Mouse (Mus musculus): ENCODE results near the gene Tspan2.

Tspan2 gene

DNA sequence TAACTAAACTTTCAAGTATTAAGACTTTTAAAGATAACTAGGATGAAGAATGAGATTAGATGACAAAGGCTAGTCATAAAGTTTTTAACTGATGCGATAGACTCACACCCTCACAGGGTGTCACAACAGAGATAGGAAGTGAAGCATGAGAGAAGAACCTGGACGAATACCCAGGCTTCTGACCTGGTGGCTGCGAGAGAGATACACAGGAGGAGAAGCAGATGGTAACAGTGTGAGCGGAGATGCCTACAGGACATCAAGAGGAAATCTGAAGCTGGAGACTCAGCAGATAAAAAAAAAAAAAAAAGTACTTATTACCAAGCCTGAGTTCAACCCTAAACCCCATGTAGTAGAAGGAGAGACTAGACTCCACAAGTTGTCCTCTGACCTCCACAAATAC lies 38.7 kb downstream of the Tspan2 start:
- no peak for DNase-seq (ENCODE audit: low spot score)

DNA sequence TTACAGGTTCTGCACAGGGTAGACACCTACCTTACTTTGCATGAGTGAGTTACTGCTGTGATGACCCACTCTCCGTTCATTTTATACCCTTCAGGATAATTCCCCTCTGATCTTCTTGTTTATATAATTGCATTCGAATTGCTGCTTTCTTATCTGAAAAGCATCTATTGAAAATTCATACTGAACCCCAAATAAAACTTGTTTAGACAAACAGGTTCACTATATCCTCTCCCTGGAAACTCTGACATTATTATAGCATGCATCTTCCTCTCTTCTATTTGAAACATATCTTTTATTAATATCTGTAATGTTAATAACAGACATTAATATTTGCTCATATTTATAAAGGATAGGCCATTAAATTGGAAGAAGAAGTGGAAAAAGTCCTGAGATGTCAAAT lies 48.3 kb downstream of the Tspan2 start, which contains the start of gene Tshb:
TSS of gene Tshb (minus strand) at position 101 of the 400 bp plus-strand sequence.
- no peak for DNase-seq (ENCODE audit: low spot score)

DNA sequence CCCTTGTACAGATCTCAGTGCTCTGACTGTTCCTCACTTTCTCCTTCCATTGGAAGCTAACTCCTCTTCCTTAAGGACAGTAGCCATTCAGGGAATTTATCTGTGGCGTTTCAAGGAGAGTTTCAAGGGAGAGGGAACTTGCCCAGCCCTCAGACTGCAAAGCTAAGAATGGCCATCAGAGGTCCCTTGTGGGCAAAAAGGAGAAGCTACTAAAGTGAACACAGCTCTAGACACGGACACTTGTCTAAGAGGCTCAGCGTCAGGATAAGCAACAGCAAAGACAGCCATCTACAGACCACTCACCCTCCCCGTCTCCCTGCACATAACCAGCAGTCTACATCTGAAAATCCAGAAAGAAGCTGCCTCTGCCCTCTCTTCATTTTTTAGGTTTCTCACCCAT lies 53.0 kb downstream of the Tspan2 start:
- DNase-seq (ENCODE audit: low spot score) = no peak

DNA sequence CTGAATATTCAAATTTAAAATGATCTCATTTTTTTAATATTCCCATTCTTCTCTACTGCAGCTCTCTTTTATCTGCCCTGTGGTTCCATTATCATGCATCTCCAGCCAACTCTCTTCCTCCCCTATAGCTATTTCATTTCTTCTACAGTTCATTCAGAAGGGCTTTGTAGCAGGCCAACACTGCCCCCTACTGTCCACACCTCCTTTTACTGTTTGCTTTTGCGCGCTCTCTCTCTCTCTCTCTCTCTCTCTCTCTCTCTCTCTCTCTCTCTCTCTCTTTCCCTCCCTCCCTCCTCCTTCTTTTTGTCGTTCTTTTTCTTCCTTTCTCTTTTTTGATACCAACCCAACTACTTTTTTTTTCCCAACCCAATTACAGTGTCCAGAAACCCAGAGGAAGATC lies 69.6 kb downstream of the Tspan2 start:
- DNase-seq (ENCODE audit: low spot score) = peak; percentile 80

DNA sequence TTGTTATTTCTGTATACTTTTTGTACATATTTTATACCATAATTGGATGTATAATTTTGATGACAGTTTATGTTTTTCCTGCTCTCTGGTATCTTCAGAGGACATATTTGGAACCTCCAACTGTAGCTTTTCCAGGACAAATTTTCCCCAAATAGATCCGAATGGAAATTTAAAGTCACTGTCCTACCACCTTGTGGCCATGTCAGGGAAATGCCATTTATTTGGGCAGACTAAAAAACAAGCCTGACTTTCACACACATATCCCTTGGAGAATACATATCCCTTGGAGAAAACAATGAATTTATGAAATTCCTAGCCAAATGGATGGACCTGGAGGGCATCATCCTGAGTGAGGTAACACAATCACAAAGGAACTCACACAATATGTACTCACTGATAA lies 108.1 kb downstream of the Tspan2 start:
- DNase-seq (ENCODE audit: low spot score) = peak; percentile 8

DNA sequence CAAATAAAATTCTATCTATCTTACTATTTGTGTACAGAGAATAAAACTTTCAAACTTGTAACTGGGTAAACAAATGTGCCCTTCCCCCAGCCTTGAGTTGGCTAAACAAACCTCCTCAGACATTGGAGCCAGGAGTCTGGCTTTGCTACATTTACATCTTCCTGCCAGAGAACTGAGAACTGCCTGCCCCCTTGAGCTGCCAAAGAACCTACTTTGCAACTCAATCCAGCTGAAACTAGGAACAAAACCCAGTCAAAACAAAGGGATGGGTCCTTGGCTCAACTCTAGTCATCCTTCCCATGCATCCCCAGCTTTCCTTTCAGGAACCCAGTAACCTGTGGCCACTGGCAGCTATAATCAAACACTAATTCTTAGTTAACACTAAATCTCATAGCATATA lies 114.3 kb downstream of the Tspan2 start:
- DNase-seq (ENCODE audit: low spot score) = no peak
